Mouse (Mus musculus): Measurements from ENCODE around the gene Ythdf1. TPM values are rescaled to one million over a fixed set of nuclear protein-coding genes. Genes with fewer than 3 reads are reported as not detected.

Ythdf1 gene
- total RNA-seq, 2 experiments from 2014 or later, result 63.5 to 65.7 TPM

DNA sequence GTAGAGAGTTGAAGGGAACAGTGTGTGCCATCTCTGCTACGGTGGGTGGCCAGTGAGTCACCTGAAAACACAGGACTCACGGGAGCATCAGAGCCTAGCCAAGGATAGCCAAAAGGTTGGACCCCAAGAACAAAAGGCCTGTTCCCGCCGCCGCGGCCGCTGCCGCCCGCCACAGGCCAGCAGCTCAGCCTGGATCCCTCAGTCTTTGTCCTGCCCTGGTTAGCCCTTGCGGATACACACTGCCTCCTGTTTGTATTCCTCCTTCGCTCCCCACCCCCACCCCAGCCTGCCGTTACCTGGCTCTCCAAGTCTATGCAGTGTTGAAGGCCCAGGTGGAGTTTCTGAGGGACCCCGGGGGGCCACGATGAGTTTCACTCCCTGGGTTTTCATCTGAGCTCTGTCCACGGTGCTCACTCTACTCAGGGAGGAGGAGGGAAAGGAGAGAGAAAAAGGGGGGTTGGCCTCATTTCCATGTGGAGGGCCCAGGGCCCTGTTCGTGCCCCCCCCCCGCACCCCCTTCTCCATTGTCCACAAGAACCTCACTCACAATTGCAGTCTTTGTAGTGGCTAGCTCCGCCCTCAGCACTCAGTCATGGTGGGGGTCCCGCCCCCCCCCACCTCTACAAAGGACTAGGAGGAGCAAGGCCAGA lies 31.4 kb downstream of the Ythdf1 start:
- DNase-seq (ENCODE audit: low spot score in 2 of 2), result no peak

- DNase-seq (ENCODE audit: low spot score in 2 of 2), result no peak
Observed at GRCm38 (mm10) chr2:180885270-180885669, 35.5 kb downstream of the Ythdf1 start.

DNA sequence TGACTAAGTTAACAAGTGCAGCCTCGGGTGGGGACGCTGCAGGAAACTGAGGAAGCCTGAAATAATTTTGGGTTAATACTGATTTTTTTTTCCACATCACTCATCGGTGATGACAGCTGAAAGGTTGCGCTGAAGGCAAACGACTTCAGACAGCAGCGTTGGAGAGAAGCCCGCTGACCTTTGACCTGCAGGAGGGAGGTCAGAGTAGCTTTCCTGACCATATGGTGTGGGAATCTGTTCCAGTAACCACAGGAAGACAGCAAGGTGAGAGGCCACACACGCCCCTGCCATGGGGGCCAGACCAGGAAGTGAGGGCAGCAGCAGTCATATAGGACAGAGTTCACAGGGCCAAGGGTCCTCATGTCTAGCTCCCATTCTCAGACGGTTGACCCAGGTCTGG lies 39.5 kb downstream of the Ythdf1 start:
- no peak for DNase-seq (ENCODE audit: low spot score in 2 of 2)

DNA sequence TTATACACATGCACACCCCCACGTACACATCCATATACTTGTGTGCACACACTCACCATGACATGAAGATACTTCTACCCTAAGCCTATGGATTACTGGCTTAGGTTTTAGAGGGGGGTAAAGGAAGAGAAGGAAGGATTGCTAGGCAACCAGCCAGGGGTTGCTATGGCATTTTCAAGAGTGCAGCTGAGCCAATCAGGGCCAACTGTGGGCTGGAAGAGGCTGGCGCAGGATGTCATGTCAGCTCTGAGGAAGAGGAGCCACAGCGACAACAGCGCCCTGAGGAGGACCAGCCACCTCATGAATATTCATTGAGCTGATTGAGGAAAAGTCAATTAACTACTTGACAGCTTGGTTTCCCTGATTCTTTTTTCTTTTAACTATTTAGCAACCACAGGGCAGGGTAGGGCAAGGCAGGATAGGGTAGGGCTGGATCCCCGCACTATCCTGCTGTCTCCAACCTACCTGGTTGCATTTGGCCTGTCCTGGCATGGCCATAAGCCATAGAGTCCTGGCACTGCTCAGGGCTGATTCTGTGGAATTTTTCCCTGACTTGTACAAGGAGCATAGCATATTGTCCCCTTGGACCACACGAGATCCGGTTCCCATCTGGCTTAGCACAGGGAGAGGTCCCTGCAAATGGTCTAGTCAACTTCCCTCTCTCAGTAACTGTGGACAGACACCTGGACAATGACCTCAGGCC lies 41.2 kb downstream of the Ythdf1 start:
- DNase-seq (ENCODE audit: low spot score in 2 of 2), result peak; percentile 58 to 70

GRCm38 (mm10) chr2:180870006-180870405 lies 50.7 kb downstream of the Ythdf1 start:
- no peak for DNase-seq (ENCODE audit: low spot score in 2 of 2)

- peak; percentile 57 to 85 for DNase-seq (ENCODE audit: low spot score in 2 of 2)
Observed at GRCm38 (mm10) chr2:180861561-180861960, 59.2 kb downstream of the Ythdf1 start.

DNA sequence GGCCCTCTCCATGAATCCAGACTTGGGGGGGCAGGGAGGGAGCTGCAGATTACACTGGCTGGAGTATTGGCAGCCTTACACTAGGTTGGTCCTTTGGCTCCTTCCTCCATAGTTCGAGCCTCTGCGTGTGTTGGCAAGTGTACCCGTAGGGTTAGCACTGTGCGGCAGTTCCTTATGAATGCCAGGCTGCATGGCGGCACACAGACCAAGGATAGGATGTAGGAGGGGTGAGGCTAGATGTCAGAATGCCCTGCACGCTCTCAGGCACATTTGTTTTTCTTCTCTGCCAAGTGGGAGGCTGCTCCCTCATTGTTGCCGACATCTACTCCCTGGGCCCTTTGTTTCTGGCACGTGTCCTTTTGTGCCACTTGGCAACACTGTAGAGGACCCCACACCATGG lies 63.6 kb downstream of the Ythdf1 start:
- no peak for DNase-seq (ENCODE audit: low spot score in 2 of 2)

DNA sequence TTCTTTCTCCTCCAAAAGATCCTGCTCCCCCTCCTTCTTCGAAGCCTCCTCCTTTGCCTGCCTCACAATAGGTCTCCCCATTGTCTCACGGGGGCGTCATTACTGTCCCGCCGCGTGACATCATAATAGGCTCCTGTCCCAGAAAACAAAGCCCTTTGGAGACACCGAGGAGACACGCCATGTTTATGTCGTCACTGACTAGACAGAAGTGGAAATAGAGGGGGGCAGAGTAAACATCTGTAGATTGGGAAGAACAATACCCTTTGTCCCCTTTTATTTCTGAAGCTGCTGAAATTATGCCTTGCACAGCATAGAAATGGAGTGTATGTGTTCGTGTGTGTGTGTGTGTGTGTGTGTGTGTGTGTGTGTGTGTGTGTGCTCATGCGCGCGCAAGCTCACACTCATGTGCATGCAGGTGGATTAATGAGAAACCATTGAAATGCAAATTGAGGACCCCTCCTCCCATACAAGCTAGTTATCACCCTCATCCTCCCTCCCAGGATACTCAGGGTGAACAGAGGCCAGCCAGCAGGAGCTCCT lies 65.7 kb downstream of the Ythdf1 start:
- no peak for DNase-seq (ENCODE audit: low spot score in 2 of 2)

Small RNA genes lying within 50 kb of the gene (microRNA-seq; reads per million reads assigned to microRNA genes)
- gene Mir124a-3, result 0 to 3.1 reads per million in 2 experiments

Other genes starting within 250 kb of the Ythdf1 start
- gene Dido1, start 210.9 kb downstream of the Ythdf1 start, total RNA-seq (2021), result 10 to 100 TPM; 54.2 to 56.9 TPM
- 10 to 100 TPM; 60.5 to 62.0 TPM for gene Gid8, start 210.8 kb downstream of the Ythdf1 start, total RNA-seq (2021)
- gene Slc17a9, start 195.7 kb downstream of the Ythdf1 start, total RNA-seq (2021), result under 1 TPM; 0.28 to 0.67 TPM
- under 1 TPM; 0.14 to 0.25 TPM for gene Bhlhe23, start 144.0 kb downstream of the Ythdf1 start, total RNA-seq (2021)
- not detected for gene Birc7, start 8.1 kb upstream of the Ythdf1 start, total RNA-seq (2021)
- gene Nkain4, start 33.8 kb upstream of the Ythdf1 start, total RNA-seq (2021), result 10 to 100 TPM; 56.1 to 56.9 TPM
- 100 to 1,000 TPM; 126 to 127 TPM for gene Arfgap1, start 46.3 kb upstream of the Ythdf1 start, total RNA-seq (2021)
- gene Col20a1, start 65.6 kb upstream of the Ythdf1 start, total RNA-seq (2021), result 1 to 10 TPM; 1.5 to 2.6 TPM
- 10 to 100 TPM; 17.9 to 29.9 TPM for gene Chrna4, start 122.6 kb upstream of the Ythdf1 start, total RNA-seq (2021)
- 100 to 1,000 TPM; 228 to 235 TPM for gene Kcnq2, start 214.4 kb upstream of the Ythdf1 start, total RNA-seq (2021)
- gene Eef1a2, start 236.1 kb upstream of the Ythdf1 start, total RNA-seq (2021), result 100 to 1,000 TPM; 904 to 919 TPM